Mouse (Mus musculus) lung, embryonic 16.5 days (tissue): ENCODE measurements around the gene Ccdc102a. TPM values are rescaled to one million over a fixed set of nuclear protein-coding genes. Genes with fewer than 3 reads are reported as not detected.
A peak's percentile ranks its signal among the peaks of the same experiment; 100 is the strongest.
"Not testable (repeated sequence)": the region's sequence is repeated elsewhere in the genome, so short reads cannot be mapped to it uniquely, and the experiment has no call there.

ENCODE experiments used
- ATAC-seq: fragments of 200-750 bp; cut with Nextera tagmentation; 2 replicates; pipeline ENCODE4 v1.8.0; 2017; ENCODE audit warnings: low read depth, mild to moderate bottlenecking, moderate library complexity
- H3K27ac ChIP-seq: fragments of 300-500 bp; sonication (generic); 2 replicates; pipeline ENCODE4 v1.5.1; 2014; ENCODE audit warnings: mild to moderate bottlenecking, control low read depth, low read length
- H3K27me3 ChIP-seq: fragments of 300-500 bp; sonication (generic); 2 replicates; pipeline ENCODE4 v1.6.1; 2014; ENCODE audit warnings: low read depth, low read length, mixed read lengths; ENCODE audit not compliant: control insufficient read depth, insufficient read depth
- H3K36me3 ChIP-seq: fragments of 300-500 bp; sonication (generic); 2 replicates; pipeline ENCODE4 v1.6.1; 2014; ENCODE audit warnings: low read length; ENCODE audit not compliant: control insufficient read depth, insufficient read depth
- H3K4me1 ChIP-seq: fragments of 300-500 bp; sonication (generic); replicated peaks from 2 replicates; pipeline ENCODE4 v1.6.1; 2014; ENCODE audit warnings: low read length, mixed read lengths; ENCODE audit not compliant: control insufficient read depth, insufficient read depth
- H3K4me2 ChIP-seq: fragments of 300-500 bp; sonication (generic); 2 replicates; pipeline ENCODE4 v1.6.1; 2014; ENCODE audit warnings: low read depth, low read length, control low read depth
- H3K4me3 ChIP-seq: fragments of 300-500 bp; sonication (generic); 2 replicates; pipeline ENCODE4 v1.5.1; 2014; ENCODE audit warnings: mild to moderate bottlenecking, low read length, control low read depth
- H3K9ac ChIP-seq: fragments of 300-500 bp; sonication (generic); 2 replicates; pipeline ENCODE4 v1.6.1; 2014; ENCODE audit warnings: low read length, control low read depth
- H3K9me3 ChIP-seq: fragments of 300-500 bp; sonication (generic); 2 replicates; pipeline ENCODE4 v1.6.1; 2016; ENCODE audit warnings: low read length; ENCODE audit not compliant: control insufficient read depth
- WGBS: fragments of 180-500 bp; shearing (Covaris S2); extraction: QIAGEN DNeasy Blood & Tissue Kit; methylation state at CpG from one replicate; pipeline ENCODE4 v1.1.7; 2014; 5-methylcytosine and 5-hydroxymethylcytosine counted together
- polyA plus RNA-seq: library from polyadenylated mRNA; unstranded; fragments of >200 nt; fragmentation: Nextera tagmentation; extraction: Ambion mirVana; gene quantifications from 2 replicates; pipeline ENCODE4 v1.2.1, GENCODE M21; 2015

Gene Ccdc102a
- polyA plus RNA-seq, 1 experiment from 2014 or later, result 18.5 TPM

DNA sequence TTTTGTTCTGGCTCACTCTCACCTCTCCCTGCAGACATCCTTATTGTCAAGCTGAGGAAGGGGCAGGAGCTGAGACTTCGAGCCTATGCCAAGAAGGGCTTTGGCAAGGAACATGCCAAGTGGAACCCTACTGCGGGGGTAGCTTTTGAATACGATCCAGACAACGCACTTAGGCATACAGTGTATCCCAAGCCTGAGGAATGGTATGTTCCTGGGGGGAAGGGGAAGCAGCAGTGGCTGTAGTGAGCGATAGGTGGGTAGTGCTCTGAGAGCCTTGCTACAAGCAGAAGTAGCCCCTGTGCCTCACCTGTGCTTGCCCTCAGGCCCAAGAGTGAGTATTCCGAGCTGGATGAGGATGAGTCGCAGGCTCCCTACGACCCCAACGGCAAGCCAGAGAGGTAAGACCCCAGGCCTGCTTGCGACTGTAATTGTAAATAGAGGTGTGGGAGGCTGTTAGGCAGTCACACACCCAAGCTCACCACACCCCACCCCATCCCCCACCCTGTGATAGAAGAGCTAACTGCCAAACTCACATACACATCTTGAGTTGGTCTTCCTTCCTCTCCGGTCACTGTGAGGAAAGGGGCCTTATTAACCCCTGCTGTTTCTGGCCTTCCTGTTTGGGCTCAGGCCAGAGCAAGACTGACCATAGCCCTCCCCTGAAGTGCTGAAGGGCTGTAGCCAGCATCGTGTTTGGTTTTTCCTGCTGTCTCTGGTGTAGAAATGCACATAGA, 55.2 kb downstream of the Ccdc102a start:
- Histone ChIP-seq H3K27me3 (no peaks in the 10 kb centered on the region), H3K9ac (no peak overlapping the region), H3K9me3 (no peaks in the 10 kb centered on the region), H3K4me1 (peaks cover 10% of the 10 kb centered on the region), H3K4me2 (no peak overlapping the region), H3K27ac (peak overlapping the region; percentile 76), H3K4me3 (no peak overlapping the region), H3K36me3 (peaks cover 28% of the 10 kb centered on the region)
- peak; percentile 59 for ATAC-seq
- 73% methylated on average over 12 of the region's 12 CpGs for WGBS

DNA sequence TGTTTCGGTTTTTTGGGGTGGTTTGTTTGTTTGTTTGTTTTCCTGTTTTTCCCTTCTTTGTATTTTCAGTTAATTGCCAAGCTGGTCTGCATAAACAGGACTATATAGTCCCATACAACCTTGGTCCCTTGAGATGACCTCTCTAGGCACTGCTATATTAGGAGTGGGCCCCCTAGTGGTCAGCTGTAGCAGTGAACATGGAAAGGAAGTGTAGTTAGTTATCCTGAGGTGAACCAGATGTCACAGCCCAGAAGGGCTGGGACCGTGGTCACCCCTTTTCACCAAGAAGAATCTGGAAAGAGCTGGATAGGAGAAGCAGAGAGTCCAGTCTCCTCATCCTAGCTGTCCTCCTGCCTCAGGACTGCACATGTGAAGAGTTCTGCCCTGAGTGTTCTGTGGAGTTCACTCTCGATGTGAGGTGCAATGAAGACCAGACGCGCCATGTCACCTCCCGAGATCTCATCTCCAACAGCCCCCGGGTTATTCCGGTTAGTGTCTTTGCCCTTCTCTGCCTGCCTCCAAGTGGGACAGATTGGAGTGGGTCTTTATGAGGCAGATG, 56.5 kb downstream of the Ccdc102a start:
- WGBS, result 75% methylated on average over 8 of the region's 8 CpGs
- ATAC-seq, result no peak
- Histone ChIP-seq H3K27ac (no peak overlapping the region), H3K4me1 (peaks cover 10% of the 10 kb centered on the region), H3K9me3 (no peaks in the 10 kb centered on the region), H3K4me2 (no peak overlapping the region), H3K27me3 (no peaks in the 10 kb centered on the region), H3K4me3 (no peak overlapping the region), H3K36me3 (peaks cover 28% of the 10 kb centered on the region), H3K9ac (no peak overlapping the region)

DNA sequence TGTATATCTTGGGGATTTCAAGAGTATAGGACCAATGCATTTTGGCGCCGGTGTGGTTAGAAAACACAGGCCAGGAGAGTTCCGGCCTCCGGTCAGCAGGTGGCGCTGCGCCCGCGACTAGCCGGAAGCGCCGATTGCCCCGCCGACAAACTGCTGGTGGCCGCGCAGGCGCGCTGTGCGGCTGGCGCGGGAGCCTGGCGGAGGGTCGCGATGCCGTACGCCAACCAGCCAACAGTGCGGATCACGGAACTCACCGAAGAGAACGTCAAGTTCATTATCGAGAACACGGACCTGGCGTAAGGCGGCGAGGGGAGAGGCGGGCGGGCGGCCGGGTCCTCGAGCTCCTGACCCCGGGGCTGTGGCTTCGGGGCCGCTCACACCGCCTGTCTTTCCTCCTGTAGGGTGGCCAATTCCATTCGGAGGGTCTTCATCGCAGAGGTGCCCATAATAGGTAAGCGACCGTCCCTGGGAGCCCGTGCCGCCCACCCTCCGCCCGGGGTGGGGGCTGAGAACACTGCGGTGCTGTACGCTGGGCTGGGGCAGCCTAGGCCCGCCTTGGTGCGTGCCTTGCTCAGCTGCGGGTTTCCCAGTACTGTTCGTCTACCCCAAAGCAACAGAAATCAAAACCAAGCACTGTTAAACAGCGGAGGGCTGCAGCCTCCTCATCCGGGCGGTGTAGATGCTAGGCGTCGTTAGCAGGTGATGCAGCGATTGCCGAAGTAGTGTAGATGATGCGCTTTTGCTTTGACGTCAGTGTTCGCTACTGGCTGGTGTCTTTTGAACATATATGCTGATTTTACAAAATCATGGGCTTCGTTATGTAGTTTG, 60.3 kb downstream of the Ccdc102a start, which contains the start of gene Polr2c:
TSS of gene Polr2c (plus strand) at position 105 of the 828 bp plus-strand sequence.
- H3K27ac ChIP-seq, result 0 out of 2 replicates have a peak within 1 kb of the TSS, but pooled peaks have one; percentile 24
- H3K4me3 ChIP-seq, result peak within 1 kb of the TSS; percentile 66
- H3K4me1 ChIP-seq, result peaks cover 10% of the 10 kb centered on the region
- peak; percentile 83 for ATAC-seq
- peak within 1 kb of the TSS; percentile 66 for H3K4me2 ChIP-seq
- H3K9me3 ChIP-seq, result no peaks in the 10 kb centered on the region
- peak within 1 kb of the TSS; percentile 83 for H3K9ac ChIP-seq
- peaks cover 18% of the 10 kb centered on the region for H3K36me3 ChIP-seq
- WGBS, result under 1% methylated on average over 68 of the region's 68 CpGs
- H3K27me3 ChIP-seq, result no peaks in the 10 kb centered on the region

DNA sequence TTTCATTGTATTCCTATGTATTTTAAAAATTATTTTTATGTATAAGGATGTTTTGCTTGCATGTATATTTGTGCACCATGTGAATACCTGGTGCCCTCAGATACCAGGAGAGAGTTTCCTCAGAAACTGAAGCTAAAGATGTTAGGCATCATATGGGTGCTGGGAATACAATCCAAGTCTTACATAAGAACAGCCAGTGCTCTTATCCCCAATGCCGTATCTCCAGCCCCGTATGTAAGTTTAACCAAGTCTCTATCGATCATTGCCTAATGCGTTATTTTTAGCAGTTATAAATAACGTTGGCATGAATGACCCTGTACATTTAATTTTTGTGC, 60.9 kb downstream of the Ccdc102a start:
- Histone ChIP-seq H3K36me3 (peaks cover 22% of the 10 kb centered on the region), H3K9ac (no peak overlapping the region), H3K27ac (no peak overlapping the region), H3K4me3 (peak overlapping the region; percentile 66), H3K4me1 (peaks cover 10% of the 10 kb centered on the region), H3K4me2 (peak overlapping the region; percentile 42), H3K27me3 (no peaks in the 10 kb centered on the region), H3K9me3 (no peaks in the 10 kb centered on the region)
- no peak for ATAC-seq
- 27% methylated on average over 5 of the region's 5 CpGs for WGBS

DNA sequence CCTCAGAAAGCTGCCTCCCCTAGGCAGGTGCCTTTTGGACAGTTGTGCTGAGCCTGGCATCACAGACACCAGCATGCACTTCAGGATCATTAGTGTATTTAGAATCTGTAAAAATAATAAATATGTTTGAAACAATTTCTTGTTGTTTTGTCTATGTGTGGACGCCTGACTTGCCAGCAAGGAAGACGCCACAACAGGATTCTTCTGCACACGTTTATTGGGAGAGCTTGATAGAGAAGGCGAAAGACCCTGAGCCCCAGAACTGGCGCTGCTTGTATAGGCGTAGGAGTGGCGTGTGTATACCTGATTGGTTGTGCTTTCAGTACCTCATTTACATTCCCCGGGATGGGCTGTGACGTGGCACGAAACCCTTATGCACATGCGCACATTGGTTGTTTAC, 63.1 kb downstream of the Ccdc102a start:
- H3K27ac ChIP-seq, H3K4me3 ChIP-seq, ATAC-seq, H3K4me2 ChIP-seq, H3K9me3 ChIP-seq, H3K9ac ChIP-seq, H3K4me1 ChIP-seq, H3K27me3 ChIP-seq: not testable (repeated sequence)
- H3K36me3 ChIP-seq, result peaks cover 38% of the 10 kb centered on the region
- 87% methylated on average over 11 of the region's 11 CpGs for WGBS

Other genes starting within 250 kb of the Ccdc102a start
- 3.6 TPM in 2 replicates for gene Pllp, start 221.8 kb downstream of the Ccdc102a start, polyA plus RNA-seq
- gene Ccl22, start 172.5 kb downstream of the Ccdc102a start, polyA plus RNA-seq, result not detected in 2 replicates
- 7.7 and 9.3 TPM in 2 replicates for gene Cx3cl1, start 146.1 kb downstream of the Ccdc102a start, polyA plus RNA-seq
- 0.62 TPM in 1 of 2 replicates, not detected in the other for gene Ccl17, start 107.6 kb downstream of the Ccdc102a start, polyA plus RNA-seq
- 69.1 and 69.7 TPM in 2 replicates for gene Coq9, start 79.8 kb downstream of the Ccdc102a start, polyA plus RNA-seq
- 91.2 and 91.9 TPM in 2 replicates for gene Ciapin1, start 79.7 kb downstream of the Ccdc102a start, polyA plus RNA-seq
- 150 and 157 TPM in 2 replicates for gene Polr2c, start 60.6 kb downstream of the Ccdc102a start, polyA plus RNA-seq
- gene Dok4, start 41.8 kb downstream of the Ccdc102a start, polyA plus RNA-seq, result 49.4 and 49.7 TPM in 2 replicates
- 0.15 and 0.73 TPM in 2 replicates for gene Adgrg5, start 5.6 kb upstream of the Ccdc102a start, polyA plus RNA-seq
- gene Adgrg1, start 56.7 kb upstream of the Ccdc102a start, polyA plus RNA-seq, result 39.8 and 42.9 TPM in 2 replicates
- 4.7 TPM in 2 replicates for gene Adgrg3, start 99.6 kb upstream of the Ccdc102a start, polyA plus RNA-seq
- gene Drc7, start 137.0 kb upstream of the Ccdc102a start, polyA plus RNA-seq, result 1.5 and 2.7 TPM in 2 replicates
- 22.5 and 23.6 TPM in 2 replicates for gene Katnb1, start 163.1 kb upstream of the Ccdc102a start, polyA plus RNA-seq